Mouse (Mus musculus) myocyte (in vitro differentiated cells): ENCODE results near the gene Lrrc73.

ENCODE experiments used
- POLR2A ChIP-seq: IDR thresholded peaks from one replicate; pipeline ENCODE4 v1.6.1; 2011; ENCODE audit warnings: low read depth, mild to moderate bottlenecking, control low read depth, moderate library complexity; ENCODE audit not compliant: insufficient read length
- TCF3 ChIP-seq: IDR thresholded peaks from one replicate; pipeline ENCODE4 v1.6.1; 2011; ENCODE audit warnings: low read depth, control low read depth; ENCODE audit not compliant: insufficient read length

- TF ChIP-seq TCF3 (no peak), POLR2A (no peak)
Observed at GRCm38 (mm10) chr17:46266986-46267385, 13.7 kb downstream of the Lrrc73 start.
